Mouse (Mus musculus) left cerebral cortex, adult 2 months (tissue): Measurements from ENCODE around the gene Stpg3. TPM values are rescaled to one million over a fixed set of nuclear protein-coding genes. Genes with fewer than 3 reads are reported as not detected.
"Not testable (repeated sequence)": the region's sequence is repeated elsewhere in the genome, so short reads cannot be mapped to it uniquely, and the experiment has no call there.

ENCODE experiments used
- DNase-seq, 2 experiments: peaks; one replicate each; pipeline ENCODE4 v3.0.0; 2021 to 2022; ENCODE audit warnings: low spot score in 2 of 2, mixed read lengths in 1 of 2; ENCODE audit errors: extremely low spot score in 1 of 2
- H3K27ac ChIP-seq: fragments of 200-600 bp; 2 replicates; pipeline ENCODE4 v1.8.1; 2022
- H3K4me3 ChIP-seq: fragments of 200-600 bp; 2 replicates; pipeline ENCODE4 v1.8.1; 2022
- CTCF ChIP-seq: fragments of 200-600 bp; IDR thresholded peaks from 2 replicates; pipeline ENCODE4 v1.8.1; 2022; ENCODE audit warnings: antibody characterized with exemption, mild to moderate bottlenecking, moderate library complexity
- intact Hi-C: fragments of 180-260 bp; cut with DNase I; formaldehyde crosslinking; loops from one replicate; pipeline ENCODE4 v1.15.1; 2025
- long read RNA-seq, 2 experiments: library from polyadenylated mRNA; stranded (forward); transcript quantifications; one replicate each; pipeline ENCODE4 v2.0.0; 2021; ENCODE audit warnings: borderline mapping rate in 2 of 2
- total RNA-seq, 2 experiments: library from RNA; stranded (reverse); gene quantifications; 2 replicates each; pipeline ENCODE4 v1.2.3; 2021

The Stpg3 gene
- not detected for total RNA-seq
- long read RNA-seq, experiment 1 = 0 reads
- long read RNA-seq, experiment 2 = 0 reads

DNA sequence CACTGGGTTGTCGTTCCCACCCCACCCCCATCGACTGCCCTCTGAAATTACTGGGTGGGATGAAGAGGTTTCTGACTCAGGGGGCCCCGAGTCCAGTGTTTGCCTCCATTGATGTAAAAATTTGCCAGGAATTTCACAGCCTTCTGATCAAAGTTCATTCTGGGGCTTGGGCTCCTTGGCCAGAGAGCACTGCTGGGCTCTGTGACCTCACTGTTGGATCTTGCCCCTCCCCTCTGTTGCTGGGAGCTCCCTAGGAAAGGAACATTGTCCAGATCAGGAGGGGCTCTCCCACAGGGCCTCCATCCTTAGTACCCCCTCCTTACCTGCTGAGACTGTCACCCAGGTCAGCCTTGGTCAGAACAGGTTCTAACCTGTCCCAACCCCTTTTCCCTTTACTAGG is at the start of gene Stpg3:
Stpg3 (minus strand) TSS at position 194 of the 400 bp plus-strand sequence.
- Histone ChIP-seq H3K4me3 (no peak within 1 kb of the TSS), H3K27ac (no peak within 1 kb of the TSS)
- TF ChIP-seq CTCF = no peak
- intact Hi-C loops = no loop called here
- DNase-seq = no peak

DNA sequence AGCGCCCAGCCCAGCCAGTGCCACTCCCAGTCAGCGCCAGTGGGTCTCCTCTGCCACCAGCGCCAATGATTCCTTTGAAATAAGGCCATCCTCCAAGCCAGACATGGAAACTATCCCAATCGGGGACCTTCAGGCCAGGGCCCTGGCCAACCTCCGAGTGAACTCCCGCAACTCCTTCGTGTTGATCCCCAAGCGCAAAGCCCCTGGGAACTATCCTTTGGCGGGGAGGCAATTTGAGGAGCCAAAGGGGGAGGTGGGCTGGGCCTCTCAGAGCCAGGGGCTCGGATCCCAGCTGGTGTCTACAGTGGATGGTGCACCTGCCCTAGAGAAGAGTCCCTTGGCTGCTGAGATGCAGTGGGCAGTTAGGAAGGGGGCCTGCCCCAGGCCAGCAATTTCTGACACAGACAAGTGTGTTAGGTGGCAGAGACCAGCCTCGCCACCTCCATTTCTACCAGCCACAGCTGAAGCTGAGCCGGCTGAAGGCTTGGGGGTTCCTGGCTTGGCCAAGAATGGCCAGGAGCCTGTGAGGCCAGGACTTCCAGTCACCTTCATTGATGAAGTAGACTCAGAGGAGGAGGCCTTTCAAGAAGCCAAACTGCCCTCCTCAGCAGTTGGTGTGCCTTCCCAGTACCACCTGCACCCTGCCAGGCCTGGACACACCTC is 49.3 kb upstream of the Stpg3 start:
- Histone ChIP-seq H3K4me3 (peak overlapping the region; percentile 86), H3K27ac (peak overlapping the region; percentile 85)
- no peak for DNase-seq
- TF ChIP-seq CTCF = no peak
- intact Hi-C loops = loop anchor here (2.0 kb wide), 2 partner anchors 35 to 71 kb away; no protein-coding TSS in a partner anchor

GRCm38 (mm10) chr2:25262795-25263622 is 48.6 kb upstream of the Stpg3 start:
- Histone ChIP-seq H3K4me3 (peak overlapping the region; percentile 86), H3K27ac (peak overlapping the region; percentile 77)
- intact Hi-C loops = loop anchor here (2.0 kb wide), 2 partner anchors 34 to 70 kb away; no protein-coding TSS in a partner anchor
- TF ChIP-seq CTCF = no peak; the same call in 1 of the 2 replicates
- DNase-seq = peak in 1 of 2 experiments; percentile 32

GRCm38 (mm10) chr2:25262291-25262767 is 47.9 kb upstream of the Stpg3 start, which contains the start of gene Tprn:
TSS of gene Tprn (plus strand) at chr2:25262618.
- peak within 1 kb of the TSS; percentile 83 for H3K27ac ChIP-seq
- no peak; the same call in none of the 2 replicates for TF ChIP-seq CTCF
- peak; percentile 88 to 92 for DNase-seq
- intact Hi-C loops = loop anchor here (2.0 kb wide), 2 partner anchors 34 to 70 kb away; no protein-coding TSS in a partner anchor
- H3K4me3 ChIP-seq = peak within 1 kb of the TSS; percentile 86

- no peak for TF ChIP-seq CTCF
- intact Hi-C loops = loop anchor here (2.0 kb wide), 2 partner anchors 33 to 69 kb away; no protein-coding TSS in a partner anchor
These were observed 47.4 kb upstream of the Stpg3 start for GRCm38 (mm10) chr2:25261870-25262269.

DNA sequence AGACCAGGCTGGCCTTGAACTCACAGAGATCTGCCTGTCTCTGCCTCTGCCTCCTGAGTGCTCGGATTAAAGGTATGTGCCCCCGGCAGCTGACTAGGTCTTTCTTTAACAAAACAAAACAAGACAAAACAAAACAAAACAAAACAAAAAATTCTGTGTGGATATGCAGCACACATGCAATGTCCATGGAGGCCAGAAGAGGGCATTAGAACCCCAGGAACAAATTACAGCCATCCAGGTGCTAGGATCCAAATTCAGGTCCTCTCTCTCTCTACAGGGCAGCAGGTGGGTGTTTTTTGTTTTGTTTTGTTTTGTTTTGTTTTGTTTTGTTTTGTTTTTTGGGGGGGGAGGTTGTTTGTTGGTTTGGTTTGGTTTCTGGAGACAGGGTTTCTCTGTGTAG is 44.5 kb upstream of the Stpg3 start:
- intact Hi-C loops = no loop called here
- no peak overlapping the region for H3K27ac ChIP-seq
- peak; percentile 57 for TF ChIP-seq CTCF
- H3K4me3 ChIP-seq = no peak overlapping the region
- no peak for DNase-seq

More at GRCm38 (mm10) chr2:25261870-25262269, 47.4 kb upstream of the Stpg3 start:
- DNase-seq = no peak
- H3K27ac ChIP-seq = peak overlapping the region; percentile 83
- peak overlapping the region; percentile 86 for H3K4me3 ChIP-seq

DNA sequence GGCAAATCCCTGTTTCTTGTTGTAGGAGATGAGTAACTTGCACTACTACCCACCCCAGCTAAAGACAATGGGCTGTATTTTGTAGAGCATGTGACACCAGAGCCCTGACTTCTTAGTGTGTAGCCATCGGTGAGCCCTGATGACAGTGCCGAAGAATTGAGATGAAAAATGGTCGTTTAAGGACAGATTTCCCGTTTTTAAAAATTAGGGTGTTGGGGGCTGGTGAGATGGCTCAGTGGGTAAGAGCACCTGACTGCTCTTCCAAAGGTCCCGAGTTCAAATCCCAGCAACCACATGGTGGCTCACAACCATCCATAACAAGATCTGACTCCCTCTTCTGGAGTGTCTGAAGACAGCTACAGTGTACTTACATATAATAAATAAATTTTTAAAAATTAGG is 42.8 kb upstream of the Stpg3 start:
- H3K27ac ChIP-seq, intact Hi-C loops, H3K4me3 ChIP-seq, DNase-seq: not testable (repeated sequence)

DNA sequence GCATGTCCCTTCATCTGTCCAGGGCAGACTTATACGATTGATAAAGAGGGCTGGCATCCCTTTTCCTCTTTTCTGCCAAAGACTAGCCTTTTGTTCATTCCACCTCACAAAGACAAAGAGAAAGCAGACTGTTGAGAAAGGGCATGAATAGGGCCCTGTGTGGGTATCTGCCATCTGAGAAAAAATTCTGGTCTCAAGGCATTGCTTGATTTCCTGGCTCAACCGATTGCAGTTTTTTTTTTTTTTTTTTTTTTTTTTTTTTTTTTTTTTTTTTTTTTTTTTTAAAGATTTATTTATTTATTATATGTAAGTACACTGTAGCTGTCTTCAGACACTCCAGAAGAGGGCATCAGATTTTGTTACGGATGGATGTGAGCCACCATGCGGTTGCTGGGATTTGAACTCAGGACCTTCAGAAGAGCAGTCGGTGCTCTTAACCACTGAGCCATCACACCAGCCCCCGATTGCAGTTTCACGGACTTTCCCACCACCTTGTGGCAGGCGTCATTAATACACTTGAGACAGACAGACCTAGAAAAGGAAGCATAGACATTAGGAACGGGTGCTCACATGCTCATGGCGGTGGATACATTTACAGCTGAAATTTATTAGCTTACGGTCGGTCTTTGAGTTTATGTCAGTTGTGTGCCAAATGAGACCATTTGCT is 42.1 kb upstream of the Stpg3 start:
- H3K27ac ChIP-seq, intact Hi-C loops, DNase-seq: not testable (repeated sequence)

GRCm38 (mm10) chr2:25255284-25255779 is 40.9 kb upstream of the Stpg3 start, which contains the start of gene Tmem203:
TSS of gene Tmem203 (plus strand) at chr2:25255439.
- intact Hi-C loops = loop anchor here (1.0 to 2.0 kb wide), 2 partner anchors 17 to 63 kb away; partner anchors contain the start of genes Anapc2 and Ssna1
- TF ChIP-seq CTCF = no peak
- peak; percentile 84 to 91 for DNase-seq
- peak within 1 kb of the TSS; percentile 71 for H3K4me3 ChIP-seq
- H3K27ac ChIP-seq = peak within 1 kb of the TSS; percentile 90

More for the DNA sequence above, 42.1 kb upstream of the Stpg3 start:
- TF ChIP-seq CTCF = peak; percentile 33
- peak overlapping the region; percentile 71 for H3K4me3 ChIP-seq

DNA sequence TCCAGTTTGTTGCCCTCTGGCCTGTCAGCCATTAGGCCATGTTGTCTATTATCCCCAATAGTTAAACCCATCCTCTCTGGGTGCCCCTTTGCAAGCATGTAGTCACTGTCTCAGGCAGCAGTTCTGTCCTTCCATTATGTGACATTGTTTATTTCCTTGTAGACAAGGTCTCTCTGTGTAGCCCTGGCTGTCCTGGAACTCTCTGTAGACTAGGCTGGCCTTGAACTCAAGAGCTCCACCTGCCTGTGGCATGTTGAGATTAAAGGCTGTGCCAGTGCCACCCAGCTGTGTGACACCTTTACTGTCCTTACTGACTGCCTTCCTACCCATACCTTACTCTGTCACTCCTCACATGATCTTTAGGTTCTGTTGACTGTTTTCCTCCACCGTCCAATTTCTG is 37.9 kb upstream of the Stpg3 start:
- Histone ChIP-seq H3K27ac (no peak overlapping the region), H3K4me3 (no peak overlapping the region)
- DNase-seq = no peak
- peak; percentile 31 for TF ChIP-seq CTCF
- intact Hi-C loops = loop anchor here (2.0 kb wide), 1 partner anchor 24 kb away; no protein-coding TSS in a partner anchor
